Mouse (Mus musculus): ENCODE results near the gene Pmf1.

The Pmf1 gene

DNA sequence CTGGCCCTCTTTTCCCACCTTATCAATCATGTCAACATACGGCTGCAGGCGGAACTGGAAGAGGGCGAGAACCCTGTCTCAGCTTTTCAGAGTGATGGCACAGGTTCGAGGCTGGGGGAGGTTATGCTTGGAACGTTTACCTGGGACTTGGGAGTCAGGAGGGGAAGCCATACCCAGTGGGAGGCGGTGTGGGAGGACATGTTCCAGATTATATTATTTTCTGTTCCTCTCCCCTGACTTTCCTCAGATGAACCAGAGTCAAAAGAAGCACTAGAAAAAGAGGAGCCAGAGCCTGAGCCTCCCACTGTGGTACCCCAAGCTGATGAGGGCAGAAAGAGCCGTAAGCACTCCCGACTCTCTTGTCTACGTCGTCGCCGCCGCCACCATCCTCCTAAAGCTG lies 59.4 kb downstream of the Pmf1 start:
- no peak for DNase-seq (ENCODE audit: low read depth)

Measured in NIH3T3 (cell line).